Mouse (Mus musculus) right cerebral cortex, adult 2 months (tissue): ENCODE measurements around the gene Irs3.

Source experiments
- DNase-seq, 2 experiments: peaks; one replicate each; pipeline ENCODE4 v3.0.0; 2021 to 2022; ENCODE audit warnings: low spot score in 2 of 2

Gene Irs3

DNA sequence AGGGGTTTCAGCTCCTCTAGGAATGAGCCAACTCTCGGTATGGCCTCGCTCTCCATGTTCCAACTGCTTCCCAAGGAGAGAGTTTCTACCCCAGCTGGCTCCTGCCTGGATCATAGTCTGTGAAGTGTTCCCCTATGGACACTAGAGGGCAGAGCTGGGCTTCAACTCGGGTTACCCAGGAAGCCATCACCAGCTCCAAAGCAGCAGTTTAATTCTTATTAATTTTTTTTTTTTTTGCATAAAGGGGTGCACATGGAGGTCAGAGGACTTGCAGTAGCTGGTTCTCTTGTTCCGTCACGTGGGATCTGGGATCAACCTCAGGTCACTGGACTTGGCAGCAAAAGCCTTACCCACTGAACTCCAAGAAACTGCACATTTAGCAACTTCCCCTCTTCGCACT is 11.5 kb upstream of the Irs3 start:
- peak; percentile 78 to 83 for DNase-seq

GRCm38 (mm10) chr5:137654746-137655145 is 9.2 kb upstream of the Irs3 start:
- DNase-seq, result no peak

GRCm38 (mm10) chr5:137653366-137653765 is 7.9 kb upstream of the Irs3 start:
- no peak for DNase-seq

DNA sequence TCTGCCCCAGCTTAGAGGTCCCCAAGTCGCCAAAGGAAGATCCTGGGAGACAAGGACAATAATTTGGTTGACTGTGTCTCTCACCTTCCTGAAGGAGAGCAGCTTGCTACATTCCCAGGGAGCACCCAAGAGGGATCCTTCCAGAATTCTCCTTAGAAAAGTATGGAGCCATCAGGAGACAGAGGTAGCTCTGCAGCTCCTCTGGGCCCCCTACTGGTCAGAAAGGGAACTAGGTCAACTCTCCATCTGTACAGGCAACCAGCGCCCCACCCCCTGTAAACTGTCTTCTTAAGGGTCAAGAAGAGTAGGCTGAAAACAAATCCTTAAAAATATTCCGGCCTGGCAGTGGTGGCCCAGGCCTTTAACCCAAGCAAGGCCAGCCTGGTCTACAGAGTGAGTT is 7.0 kb upstream of the Irs3 start:
- DNase-seq, result peak; percentile 69 to 74

DNA sequence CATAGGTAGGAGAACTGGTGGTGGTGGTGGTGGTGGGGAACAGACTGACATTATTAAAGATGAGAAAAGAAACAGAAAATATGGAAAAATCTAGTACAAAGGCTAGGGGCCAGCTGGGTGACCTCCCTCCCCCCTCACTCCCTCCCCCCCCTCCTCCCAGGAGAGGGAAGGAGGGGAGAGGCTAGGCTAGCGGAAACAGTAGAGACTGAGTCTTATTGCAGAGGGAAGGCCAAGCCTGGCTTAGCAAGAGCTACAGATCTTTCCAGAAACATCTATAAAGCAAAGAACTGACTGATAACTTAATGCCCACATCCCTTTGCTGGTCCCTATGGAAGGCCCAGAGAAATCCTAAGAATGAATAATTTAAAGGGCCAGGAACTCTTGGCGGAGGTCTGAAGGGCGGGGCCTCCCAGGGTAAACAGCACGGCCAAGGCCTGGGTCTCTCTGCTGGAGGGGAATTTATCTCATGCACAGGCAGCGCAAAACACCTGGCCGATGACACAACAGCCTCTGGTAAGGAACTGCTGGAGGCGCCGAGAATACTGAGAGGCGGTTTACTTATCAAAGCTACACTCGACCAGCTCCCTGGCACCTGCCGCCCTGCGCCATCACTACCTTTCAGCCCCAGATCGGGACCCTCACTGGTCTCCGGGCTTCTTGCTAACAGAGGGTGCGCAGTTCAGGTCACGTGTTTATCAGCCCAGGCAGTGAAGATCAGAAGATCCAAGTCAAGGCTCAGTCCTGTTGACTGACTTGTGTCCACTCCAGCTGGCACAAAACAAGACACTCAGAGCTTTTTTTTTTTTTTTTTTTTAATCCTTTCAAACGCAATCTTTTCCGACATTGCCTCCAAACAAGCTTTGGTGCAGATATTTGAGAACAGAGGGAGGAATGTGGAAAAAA is 4.4 kb upstream of the Irs3 start:
- DNase-seq, result no peak

DNA sequence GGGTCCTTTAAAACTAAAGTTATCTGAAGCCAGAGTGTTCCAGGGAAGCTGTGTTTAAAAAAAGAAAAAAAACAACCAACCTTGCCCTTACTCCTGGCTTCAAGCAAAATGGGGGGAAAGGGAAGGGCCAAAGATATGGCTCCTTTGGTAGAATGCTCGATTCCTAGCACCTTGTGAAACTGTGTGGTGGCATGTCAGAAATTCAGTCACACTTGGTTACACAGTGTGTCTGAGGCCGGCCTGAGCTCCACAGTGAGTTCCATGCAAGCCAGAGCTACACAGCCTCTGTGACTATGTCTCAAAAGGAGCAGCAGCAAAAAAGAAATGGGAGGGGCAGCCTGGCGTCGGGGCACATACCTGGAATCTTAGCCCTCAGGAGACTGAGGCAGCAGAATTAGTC is 3.7 kb upstream of the Irs3 start:
- DNase-seq, result no peak

- no peak for DNase-seq
Measured at GRCm38 (mm10) chr5:137647827-137648601, 2.5 kb upstream of the Irs3 start.

DNA sequence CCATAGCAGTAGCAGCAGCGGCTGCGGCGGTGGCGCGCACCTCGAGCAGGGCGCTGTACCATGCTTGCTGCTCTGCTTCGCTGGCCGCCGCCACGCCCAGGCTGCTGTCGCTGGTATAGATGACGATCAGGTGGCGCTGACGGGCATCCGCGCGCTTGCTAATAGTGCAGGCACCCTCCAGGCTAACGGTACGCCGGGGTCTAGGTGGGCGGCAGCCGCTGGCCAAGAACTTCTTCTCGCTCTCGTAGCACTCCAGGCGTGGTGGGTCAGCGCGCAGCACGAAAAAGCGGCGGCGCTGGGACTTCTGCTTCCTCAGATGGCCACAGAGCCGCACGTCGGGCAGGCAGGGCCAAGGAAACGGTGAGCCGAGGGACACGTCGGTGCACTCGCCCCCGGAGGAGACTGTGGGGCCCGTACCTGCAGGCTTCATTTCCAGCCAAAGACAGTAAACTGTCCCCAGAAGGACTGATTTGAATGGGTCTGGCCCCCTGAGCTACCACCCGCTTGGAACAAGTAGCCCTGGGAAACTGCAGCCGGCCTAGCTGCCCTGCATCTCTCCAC is 343 bp downstream of the Irs3 start:
- no peak for DNase-seq

DNA sequence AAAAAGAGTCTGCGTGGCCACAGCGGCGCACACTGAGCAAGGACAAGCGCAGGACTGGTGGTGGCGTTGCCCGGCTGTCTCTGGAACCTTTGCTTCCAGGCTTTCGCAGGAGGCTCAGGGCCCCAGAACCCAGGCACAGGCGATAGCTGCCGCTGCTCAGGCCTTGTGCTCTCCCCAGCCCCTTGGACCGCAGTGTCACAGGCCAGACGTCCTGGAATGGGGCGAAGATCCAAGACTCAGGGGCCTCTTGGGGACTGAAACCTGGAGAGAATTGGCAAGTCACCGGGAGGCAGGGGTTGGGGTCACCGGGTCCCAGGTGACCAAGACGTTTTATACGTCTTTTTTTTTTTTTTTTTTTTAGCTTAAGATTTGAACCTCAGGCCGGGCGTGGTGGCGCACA is 1.0 kb downstream of the Irs3 start:
- DNase-seq, result no peak

DNA sequence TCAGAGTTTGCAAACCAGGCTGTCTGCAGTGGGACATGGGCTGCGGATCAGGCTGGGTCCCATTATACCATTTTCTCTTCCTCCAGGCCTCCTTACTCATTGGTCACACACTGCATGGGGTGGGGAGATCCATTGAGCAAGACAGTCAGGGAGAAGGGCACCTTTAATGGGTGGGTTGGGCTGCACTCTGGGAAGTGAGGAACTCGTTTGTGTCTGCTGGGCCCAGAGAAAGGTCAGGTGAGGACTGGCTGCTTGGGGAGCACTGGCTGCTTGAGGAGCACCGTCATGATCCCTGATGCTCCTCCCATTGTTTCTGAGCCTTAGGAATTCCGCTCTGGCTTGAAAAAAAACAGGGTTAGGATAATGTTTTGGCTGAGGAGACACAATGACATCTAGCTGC is 2.6 kb downstream of the Irs3 start:
- no peak for DNase-seq

DNA sequence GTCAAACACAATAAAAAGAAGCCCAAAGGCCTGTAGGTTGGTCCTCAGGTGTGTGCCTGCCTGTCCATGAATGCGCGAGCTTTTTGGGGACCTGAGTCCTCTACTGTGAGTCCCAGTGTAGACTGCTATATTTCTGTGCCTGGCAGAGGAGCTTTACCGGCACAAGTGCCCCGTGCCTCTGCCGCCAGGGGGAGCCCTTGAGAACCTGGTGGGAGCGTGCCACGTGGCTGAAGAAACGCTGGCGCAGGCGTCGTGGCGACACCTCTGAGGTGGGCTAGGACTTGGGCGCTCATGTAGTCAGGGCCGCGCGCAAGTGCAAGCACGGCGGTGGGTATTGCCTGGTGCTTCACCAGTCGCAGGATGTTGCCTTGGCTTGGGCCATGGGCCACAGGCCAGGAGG is 4.5 kb downstream of the Irs3 start, which contains the start of gene Sap25:
Gene Sap25 (plus strand): TSS at position 281 of the 400 bp plus-strand sequence.
- DNase-seq, result no peak

DNA sequence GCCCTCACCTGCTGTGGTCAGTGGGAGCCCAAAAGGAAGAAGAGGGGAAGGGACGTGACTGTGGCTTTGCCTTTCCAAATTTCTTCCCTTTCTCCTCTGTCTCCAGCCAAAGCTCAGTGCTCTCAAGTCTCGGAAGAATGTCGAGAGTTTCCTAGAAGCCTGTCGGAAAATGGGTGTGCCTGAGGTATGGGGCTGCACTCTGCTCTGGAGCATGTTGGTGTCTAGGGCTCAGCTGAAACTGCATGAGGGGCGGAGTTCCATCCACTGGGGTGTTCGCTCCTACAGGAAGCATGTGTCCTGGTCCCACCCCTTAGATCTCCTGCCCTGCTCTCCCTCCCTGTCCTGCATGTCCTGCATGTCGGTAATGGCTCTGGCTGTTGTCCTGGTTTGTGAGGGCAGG is 6.0 kb downstream of the Irs3 start:
- no peak for DNase-seq

DNA sequence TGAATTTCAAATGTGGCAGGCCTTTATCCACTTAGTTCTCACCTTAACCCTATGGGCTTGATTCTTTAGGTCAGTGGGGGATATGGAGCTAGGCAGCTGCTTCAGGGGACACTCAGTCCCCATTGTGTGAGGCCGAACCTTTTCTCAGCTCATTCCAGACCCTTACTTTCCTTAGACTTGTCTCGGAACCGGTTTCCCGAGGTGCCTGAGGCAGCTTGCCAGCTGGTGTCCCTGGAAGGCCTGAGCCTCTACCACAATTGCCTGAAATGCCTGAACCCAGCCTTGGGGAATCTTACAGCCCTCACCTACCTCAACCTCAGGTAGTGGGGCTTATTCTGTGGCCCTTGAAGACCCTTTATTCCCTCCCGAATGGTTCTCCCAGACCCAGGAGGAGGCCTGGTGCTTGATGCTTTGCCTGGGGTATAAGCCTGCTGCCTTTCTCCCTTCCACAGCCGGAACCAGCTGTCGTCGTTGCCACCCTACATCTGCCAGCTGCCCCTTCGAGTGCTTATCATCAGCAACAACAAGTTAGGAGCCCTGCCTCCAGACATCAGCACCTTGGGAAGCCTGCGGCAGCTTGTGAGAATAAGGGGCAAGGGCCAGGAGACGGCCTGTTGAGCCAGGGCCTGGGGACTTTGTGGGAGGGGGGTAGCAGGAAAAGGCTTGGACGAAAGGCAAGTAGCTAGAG is 12.0 kb downstream of the Irs3 start:
- no peak for DNase-seq

DNA sequence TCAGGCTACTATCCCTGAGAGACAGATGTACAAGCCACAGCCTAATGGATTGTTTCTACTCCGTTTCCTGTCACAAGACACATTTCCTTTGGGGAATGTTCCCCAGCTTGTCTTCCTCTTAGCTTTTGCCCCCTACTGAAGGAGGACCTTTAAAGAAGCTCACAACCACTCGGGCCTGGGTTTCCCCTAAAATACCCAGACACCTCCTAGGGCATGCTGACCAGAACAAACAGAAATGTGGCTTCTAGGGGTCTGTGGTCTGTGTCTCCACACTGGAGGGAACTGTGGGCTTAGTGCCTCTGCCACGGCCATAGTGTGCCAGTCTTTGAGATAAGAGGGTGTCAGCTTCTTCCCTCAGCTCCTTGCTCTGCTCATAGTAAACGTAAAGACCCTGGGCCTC is 13.9 kb downstream of the Irs3 start:
- no peak for DNase-seq

DNA sequence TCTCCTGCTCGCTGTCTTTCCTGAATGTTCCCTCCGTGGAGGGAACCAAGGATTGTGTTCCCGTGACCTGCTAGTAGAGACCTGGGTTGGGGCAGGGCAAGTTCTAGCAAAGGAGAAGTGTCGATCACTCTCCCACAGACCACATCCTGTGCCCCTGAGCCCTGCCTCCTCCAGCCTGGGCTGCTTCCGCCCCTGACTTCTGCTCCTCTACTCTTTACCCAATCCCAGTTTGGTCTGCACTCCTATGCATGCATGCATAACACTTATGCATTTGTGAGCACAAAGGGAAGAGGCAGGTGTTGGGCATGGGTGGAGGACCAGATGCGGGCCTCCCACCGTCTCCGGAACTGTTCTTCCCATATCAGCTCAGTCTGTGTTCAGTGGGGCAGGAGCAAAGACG is 14.3 kb downstream of the Irs3 start:
- DNase-seq, result peak in 1 of 2 experiments; percentile 51

- no peak for DNase-seq
Measured at GRCm38 (mm10) chr5:137630602-137631001, 14.9 kb downstream of the Irs3 start.

DNA sequence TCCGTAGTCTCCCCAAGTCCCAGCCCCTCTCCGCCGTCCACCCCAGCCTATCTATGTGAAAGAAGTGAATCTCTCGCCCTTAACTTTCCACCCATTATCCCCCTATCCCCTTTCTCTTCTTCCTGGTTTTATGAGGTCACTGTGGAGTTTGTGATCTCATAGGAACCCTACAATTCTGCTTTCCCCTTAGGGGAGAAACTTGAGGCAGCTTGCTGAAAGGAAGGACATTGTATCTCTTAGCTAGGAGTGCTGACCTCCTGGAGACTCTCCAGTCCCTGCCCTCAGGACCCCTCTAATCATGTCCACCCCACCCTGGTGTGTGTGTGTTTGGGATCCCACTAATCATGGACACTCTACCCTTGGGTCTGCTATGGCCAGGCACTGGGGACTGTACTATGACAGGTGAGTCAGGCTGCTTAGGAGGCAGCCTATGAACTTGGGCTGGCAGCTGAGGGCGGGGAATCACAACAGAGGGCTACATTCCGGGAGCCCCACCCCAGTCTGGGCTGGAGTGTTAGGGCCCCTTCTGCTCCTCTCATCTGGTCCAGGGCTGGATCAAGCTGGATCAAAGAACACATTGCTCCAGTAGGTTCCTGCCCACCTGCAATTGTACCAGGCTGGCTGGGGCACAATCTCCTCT is 15.5 kb downstream of the Irs3 start:
- DNase-seq, result no peak

GRCm38 (mm10) chr5:137629306-137629721 is 16.2 kb downstream of the Irs3 start:
- no peak for DNase-seq

GRCm38 (mm10) chr5:137628498-137629305 is 16.8 kb downstream of the Irs3 start, which contains the start of the genes Fbxo24, Lrch4 and Gm20605:
Gene Fbxo24 (minus strand): TSS chr5:137629002.
Gene Lrch4 (plus strand): TSS chr5:137629121.
Gene Gm20605 (plus strand): TSS chr5:137629175.
- DNase-seq, result peak; percentile 98 to 100

GRCm38 (mm10) chr5:137627991-137628390 is 17.5 kb downstream of the Irs3 start:
- DNase-seq, result peak in 1 of 2 experiments; percentile 28
